Comparison of ENCODE assay signal across 9 mouse cellular contexts in the genomic region with DNA sequence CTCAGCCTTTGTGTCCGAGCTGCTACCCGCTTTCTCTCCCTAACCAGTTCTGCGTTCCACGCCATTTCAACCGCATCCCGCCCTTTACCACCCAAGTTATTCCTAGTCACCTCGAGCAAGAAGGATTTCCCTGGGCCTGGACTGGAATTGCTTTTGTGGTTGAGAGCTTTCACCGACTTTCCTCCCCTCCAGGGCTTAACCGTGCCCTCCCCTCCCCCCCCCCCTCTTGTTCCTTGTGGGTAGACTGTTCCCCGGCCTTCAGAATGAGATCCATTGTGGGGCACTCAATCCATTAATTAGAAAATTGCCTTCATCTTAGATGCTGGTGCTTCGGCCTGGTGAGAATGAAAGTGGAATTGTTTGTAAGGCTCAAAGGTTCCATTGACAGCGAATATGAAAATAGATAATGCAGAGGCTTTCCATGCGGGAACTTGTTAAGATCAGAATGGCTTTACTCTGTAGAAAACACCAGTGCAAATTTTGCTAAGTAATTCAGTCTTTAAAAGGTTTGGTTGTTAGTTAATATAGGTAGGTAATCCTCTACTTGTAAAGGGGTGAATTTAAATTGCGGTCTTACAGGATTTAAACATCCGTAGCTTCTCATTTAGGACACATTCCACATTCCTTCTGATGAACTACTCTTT. TPM values are rescaled to one million over a fixed set of nuclear protein-coding genes. Genes with fewer than 3 reads are reported as not detected.
DNase-seq lines count a peak whose midpoint lies in the region; ATAC-seq lines count a peak whose summit lies in the region.
"Had no signal": no experiment of that assay in that cellular context is flagged by ENCODE, and none has a peak within 500 bp of the region (broad histone marks: within the 10 kb centered on the region; RNA-seq: fewer than 3 reads in every experiment).

No protein-coding gene starts in this region.

- no peak for DNase-seq in lung, adult 18-20 months
- DNase-seq in left cerebral cortex, adult 18-20 months (ENCODE audit: low spot score in 2 of 2): no peak
- DNase-seq in lung, postnatal 4 days: no peak
- no peak for DNase-seq in urinary bladder, adult 18-20 months (ENCODE audit: low spot score in 2 of 2)

- no peaks in the 10 kb centered on the region; the same call in 1 of the 2 replicates for H3K36me3 ChIP-seq in lung, embryonic 16.5 days (ENCODE audit: control insufficient read depth, insufficient read depth, low read length)
- H3K36me3 ChIP-seq in heart, embryonic 11.5 days (ENCODE audit: control insufficient read depth, insufficient read depth, low read length): peaks cover 6% of the 10 kb centered on the region; the same call in 1 of the 2 replicates
- 0 out of 2 replicates have a peak, but pooled peaks cover 3% of the 10 kb centered on the region for H3K36me3 ChIP-seq in limb, embryonic 15.5 days
- H3K36me3 ChIP-seq in stomach, embryonic 15.5 days: no peaks in the 10 kb centered on the region

- H3K9me3 ChIP-seq in lung, embryonic 16.5 days (ENCODE audit: control insufficient read depth, low read length): peaks cover 45% of the 10 kb centered on the region
- peaks cover 40% of the 10 kb centered on the region for H3K9me3 ChIP-seq in heart, embryonic 11.5 days (replicated peaks; ENCODE audit: control insufficient read depth, low read length)
- H3K9me3 ChIP-seq in limb, embryonic 15.5 days: peaks cover 12% of the 10 kb centered on the region
- peaks cover 17% of the 10 kb centered on the region; the same call in 1 of the 2 replicates for H3K9me3 ChIP-seq in stomach, embryonic 15.5 days

- peak overlapping the region; percentile 62 for H3K9ac ChIP-seq in lung, embryonic 16.5 days (ENCODE audit: low read length)
- peak overlapping the region; percentile 69 for H3K9ac ChIP-seq in heart, embryonic 11.5 days (ENCODE audit: low read depth, low read length)
- H3K9ac ChIP-seq in limb, embryonic 15.5 days: no peak overlapping the region
- H3K9ac ChIP-seq in stomach, embryonic 15.5 days: no peak overlapping the region

- peaks cover 3% of the 10 kb centered on the region for H3K4me1 ChIP-seq in lung, embryonic 16.5 days (replicated peaks; ENCODE audit: control insufficient read depth, insufficient read depth, low read length)
- H3K4me1 ChIP-seq in heart, embryonic 11.5 days (ENCODE audit: control insufficient read depth, insufficient read depth, low read length): peaks cover 3% of the 10 kb centered on the region; the same call in 1 of the 2 replicates
- peaks cover 22% of the 10 kb centered on the region for H3K4me1 ChIP-seq in limb, embryonic 15.5 days
- H3K4me1 ChIP-seq in stomach, embryonic 15.5 days: no peaks in the 10 kb centered on the region

- 50% methylated on average over 15 of the region's 15 CpGs for WGBS in lung, embryonic 16.5 days
- 51% methylated on average over 15 of the region's 15 CpGs for WGBS in heart, embryonic 11.5 days (ENCODE audit: insufficient replicate concordance)
- 45% methylated on average over 15 of the region's 15 CpGs for WGBS in limb, embryonic 15.5 days
- WGBS in stomach, embryonic 15.5 days: 50% methylated on average over 15 of the region's 15 CpGs

- H3K4me3 ChIP-seq in lung, embryonic 16.5 days (ENCODE audit: low read length): peak overlapping the region; percentile 5
- peak overlapping the region; percentile 21 for H3K4me3 ChIP-seq in heart, embryonic 11.5 days (ENCODE audit: low read depth, low read length)
- peak overlapping the region; percentile 10; the same call in 1 of the 2 replicates for H3K4me3 ChIP-seq in limb, embryonic 15.5 days
- peak overlapping the region; percentile 8; the same call in 1 of the 2 replicates for H3K4me3 ChIP-seq in stomach, embryonic 15.5 days (replicated peaks)

- peak overlapping the region; percentile 72 for H3K27ac ChIP-seq in lung, embryonic 16.5 days (ENCODE audit: low read length)
- peak overlapping the region; percentile 89 for H3K27ac ChIP-seq in heart, embryonic 11.5 days (ENCODE audit: low read depth, low read length)
- H3K27ac ChIP-seq in limb, embryonic 15.5 days: peak overlapping the region; percentile 80
- peak overlapping the region; percentile 77 for H3K27ac ChIP-seq in stomach, embryonic 15.5 days

- H3K4me2 ChIP-seq in lung, embryonic 16.5 days (ENCODE audit: low read depth, low read length): peak overlapping the region; percentile 58
- H3K4me2 ChIP-seq in heart, embryonic 11.5 days: peak overlapping the region; percentile 65
- H3K4me2 ChIP-seq in limb, embryonic 15.5 days: peak overlapping the region; percentile 25
- H3K4me2 ChIP-seq in stomach, embryonic 15.5 days: peak overlapping the region; percentile 38

- no peak for ATAC-seq in lung, embryonic 16.5 days (ENCODE audit: low read depth)
- no peak for ATAC-seq in heart, embryonic 11.5 days (replicated peaks; ENCODE audit: insufficient number of reproducible peaks, low FRiP score, low TSS enrichment)
- no peak for ATAC-seq in limb, embryonic 15.5 days (ENCODE audit: insufficient number of reproducible peaks, low FRiP score, low TSS enrichment, low read depth)
- ATAC-seq in stomach, embryonic 15.5 days (ENCODE audit: insufficient read depth, low FRiP score, low read depth): no peak
- ATAC-seq: Patski had no signal

- H3K27me3 ChIP-seq in lung, embryonic 16.5 days (ENCODE audit: control insufficient read depth, insufficient read depth, low read depth, low read length): no peaks in the 10 kb centered on the region
- H3K27me3 ChIP-seq in heart, embryonic 11.5 days (ENCODE audit: control insufficient read depth, insufficient read depth, low read length): no peaks in the 10 kb centered on the region
- H3K27me3 ChIP-seq in limb, embryonic 15.5 days: no peaks in the 10 kb centered on the region
- H3K27me3 ChIP-seq in stomach, embryonic 15.5 days (replicated peaks): no peaks in the 10 kb centered on the region
- H3K27me3 ChIP-seq: Patski had no signal

RNA-seq across cellular contexts. Expression of a gene that starts 12.5 kb away (rescaled TPM):
- polyA plus RNA-seq in lung, embryonic 16.5 days (2015; fragmentation: Nextera tagmentation; extraction: Ambion mirVana): 1,483 and 1,593 TPM in 2 replicates
- 4,075 and 4,306 TPM in 2 replicates for polyA plus RNA-seq in heart, embryonic 11.5 days (2014; fragmentation: Nextera tagmentation; extraction: Ambion mirVana)
- 1,721 and 1,971 TPM in 2 replicates for polyA plus RNA-seq in limb, embryonic 15.5 days (2015; fragmentation: Nextera tagmentation; extraction: Ambion mirVana)
- 780 and 950 TPM in 2 replicates for polyA plus RNA-seq in stomach, embryonic 15.5 days (2015; fragmentation: Nextera tagmentation; extraction: Ambion mirVana)
- 100 to 1,000 TPM in 1 of 2 experiments, 10 to 100 TPM in 1; 94.5 to 106 TPM for total RNA-seq in left cerebral cortex, adult 18-20 months (2021)

RNA-seq across cellular contexts. Expression of a gene that starts 42.3 kb away (rescaled TPM):
- polyA plus RNA-seq in lung, embryonic 16.5 days (2015; fragmentation: Nextera tagmentation; extraction: Ambion mirVana): 15.6 and 16.0 TPM in 2 replicates
- polyA plus RNA-seq in heart, embryonic 11.5 days (2014; fragmentation: Nextera tagmentation; extraction: Ambion mirVana): 10.9 and 11.0 TPM in 2 replicates
- 28.6 and 46.4 TPM in 2 replicates for polyA plus RNA-seq in limb, embryonic 15.5 days (2015; fragmentation: Nextera tagmentation; extraction: Ambion mirVana)
- 10.0 and 11.5 TPM in 2 replicates for polyA plus RNA-seq in stomach, embryonic 15.5 days (2015; fragmentation: Nextera tagmentation; extraction: Ambion mirVana)
- total RNA-seq in left cerebral cortex, adult 18-20 months (2021): 1 to 10 TPM; 6.4 to 7.0 TPM

Comparison
In these comparisons a context has a peak if more than half of its experiments do, and no peak if none do; other contexts are left out.
1. H3K9ac ChIP-seq: peak in lung, embryonic 16.5 days (single experiment) and heart, embryonic 11.5 days (single experiment); none in limb, embryonic 15.5 days (single experiment) and stomach, embryonic 15.5 days (single experiment).
2. Peak in every context shown above with its lines, with median percentiles within 50 percentile points of each other: H3K27ac ChIP-seq, H3K4me2 ChIP-seq and H3K4me3 ChIP-seq.